Mouse (Mus musculus) bone marrow, adult 2 months (tissue): ENCODE results near the gene Arfrp1.

Source experiments
- CTCF ChIP-seq: fragments of 200-500 bp; IDR thresholded peaks from 2 replicates; pipeline ENCODE4 v1.5.1; 2011; ENCODE audit warnings: low read length, control low read depth; ENCODE audit not compliant: control insufficient read depth, insufficient read depth
- POLR2A ChIP-seq: fragments of 200-500 bp; IDR thresholded peaks from 2 replicates; pipeline ENCODE4 v1.6.1; 2011; ENCODE audit warnings: low read depth, mild to moderate bottlenecking, control low read depth, low read length, borderline replicate concordance; ENCODE audit not compliant: control insufficient read depth

DNA sequence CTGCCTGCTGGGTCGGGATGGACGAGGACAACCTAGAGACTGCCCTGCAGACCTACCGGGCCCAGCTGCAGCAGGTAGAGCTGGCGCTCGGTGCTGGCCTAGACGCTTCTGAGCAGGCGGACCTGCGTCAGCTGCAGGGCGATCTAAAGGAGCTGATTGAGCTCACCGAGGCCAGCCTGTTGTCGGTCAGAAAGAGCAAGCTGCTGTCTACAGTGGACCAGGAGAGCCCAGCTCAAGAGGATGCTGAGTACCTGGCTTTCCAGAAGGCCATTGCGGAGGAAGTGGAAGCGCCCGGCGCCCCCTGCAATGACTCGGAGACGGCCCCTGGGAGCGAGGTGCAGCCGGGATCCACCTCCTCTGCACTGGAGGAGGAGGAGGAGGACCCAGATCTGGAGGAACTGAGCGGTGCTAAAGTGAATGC is 461 bp upstream of the Arfrp1 start:
- TF ChIP-seq CTCF, result no peak; the same call in 1 of the 2 replicates
- TF ChIP-seq POLR2A, result no peak
